Mouse (Mus musculus) midbrain, embryonic 11.5 days (tissue): Measurements from ENCODE around the gene Shisal2a. TPM values are rescaled to one million over a fixed set of nuclear protein-coding genes. Genes with fewer than 3 reads are reported as not detected.
A peak's percentile ranks its signal among the peaks of the same experiment; 100 is the strongest.
"Not testable (repeated sequence)": the region's sequence is repeated elsewhere in the genome, so short reads cannot be mapped to it uniquely, and the experiment has no call there.

Source experiments
- ATAC-seq: fragments of 200-750 bp; cut with Nextera tagmentation; 2 replicates; pipeline ENCODE4 v1.8.0; 2017; ENCODE audit warnings: moderate TSS enrichment, moderate library complexity; ENCODE audit not compliant: low FRiP score
- DNase-seq: peaks from one replicate; pipeline ENCODE4 v3.0.0; 2015; ENCODE audit warnings: low spot score; ENCODE audit errors: missing footprints
- H3K27ac ChIP-seq: fragments of 300-500 bp; sonication (generic); 2 replicates; pipeline ENCODE4 v1.5.1; 2014; ENCODE audit warnings: low read depth, low read length
- H3K27me3 ChIP-seq: fragments of 300-500 bp; sonication (generic); 2 replicates; pipeline ENCODE4 v1.6.1; 2014; ENCODE audit warnings: mild to moderate bottlenecking, low read length, moderate library complexity, mixed read lengths; ENCODE audit not compliant: control insufficient read depth, insufficient read depth
- H3K36me3 ChIP-seq: fragments of 300-500 bp; sonication (generic); 2 replicates; pipeline ENCODE4 v1.6.1; 2014; ENCODE audit warnings: mild to moderate bottlenecking, low read length, moderate library complexity, mixed read lengths; ENCODE audit not compliant: control insufficient read depth, insufficient read depth
- H3K4me1 ChIP-seq: fragments of 300-500 bp; sonication (generic); 2 replicates; pipeline ENCODE4 v1.6.1; 2014; ENCODE audit warnings: low read length; ENCODE audit not compliant: control insufficient read depth, insufficient read depth
- H3K4me2 ChIP-seq: fragments of 300-500 bp; sonication (generic); 2 replicates; pipeline ENCODE4 v1.6.1; 2014; ENCODE audit warnings: mild to moderate bottlenecking, moderate library complexity
- H3K4me3 ChIP-seq: fragments of 300-500 bp; sonication (generic); 2 replicates; pipeline ENCODE4 v1.5.1; 2014; ENCODE audit warnings: low read depth, low read length
- H3K9ac ChIP-seq: fragments of 300-500 bp; sonication (generic); 2 replicates; pipeline ENCODE4 v1.6.1; 2014; ENCODE audit warnings: low read length
- H3K9me3 ChIP-seq: fragments of 300-500 bp; sonication (generic); 2 replicates; pipeline ENCODE4 v1.6.1; 2016; ENCODE audit warnings: low read length; ENCODE audit not compliant: control insufficient read depth
- WGBS: fragments of 180-500 bp; shearing (Covaris S2); extraction: QIAGEN DNeasy Blood & Tissue Kit; methylation state at CpG from one replicate; pipeline ENCODE4 v1.1.7; 2014; 5-methylcytosine and 5-hydroxymethylcytosine counted together
- polyA plus RNA-seq: library from polyadenylated mRNA; unstranded; fragments of >200 nt; fragmentation: Nextera tagmentation; extraction: Ambion mirVana; gene quantifications from 2 replicates; pipeline ENCODE4 v1.2.1, GENCODE M21; 2014

Gene Shisal2a
- polyA plus RNA-seq, 1 experiment from 2014 or later: 1.6 TPM

DNA sequence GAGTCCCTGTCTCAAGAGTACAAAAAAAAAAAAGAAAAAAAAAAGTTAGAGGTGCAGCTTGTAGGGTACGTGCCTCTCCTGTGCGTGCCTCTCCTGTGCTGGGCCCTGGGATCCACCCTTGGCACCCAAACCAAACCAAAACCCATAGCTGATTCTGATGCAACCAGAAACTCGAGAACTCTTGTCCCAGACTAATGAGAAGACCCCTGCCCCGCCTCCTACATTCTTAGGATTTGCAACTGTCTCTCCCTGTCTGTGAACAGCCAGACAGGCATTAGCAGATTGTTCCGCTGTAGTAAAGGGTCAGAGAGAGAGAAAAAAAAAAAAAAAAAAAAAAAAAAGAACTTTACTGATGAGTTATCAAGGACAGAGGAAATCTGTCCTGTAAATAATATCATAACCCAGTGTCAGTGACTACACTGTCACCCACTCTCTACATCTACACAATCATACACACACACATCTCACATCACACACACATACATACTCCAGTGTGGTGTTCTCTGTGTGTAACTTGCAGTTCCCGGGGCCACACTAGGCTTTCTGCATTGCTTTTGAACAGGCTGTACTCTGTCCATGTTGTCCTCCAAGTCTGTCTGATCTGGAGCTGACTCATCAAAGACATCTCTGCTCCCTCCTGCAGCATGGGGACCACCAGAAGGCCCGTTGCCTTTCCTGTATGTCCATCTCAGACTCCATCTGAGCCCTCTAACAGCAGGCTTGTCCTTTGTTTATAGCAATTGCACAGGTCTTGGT is 19.6 kb downstream of the Shisal2a start:
- Histone ChIP-seq H3K27ac (peak overlapping the region; percentile 93), H3K4me1 (peaks cover 54% of the 10 kb centered on the region), H3K36me3 (no peaks in the 10 kb centered on the region), H3K4me2 (peak overlapping the region; percentile 29; the same call in 1 of the 2 replicates), H3K9me3 (no peaks in the 10 kb centered on the region), H3K4me3 (no peak overlapping the region), H3K9ac (peak overlapping the region; percentile 24), H3K27me3 (no peaks in the 10 kb centered on the region)
- 8% methylated on average over 7 of the region's 7 CpGs for WGBS
- ATAC-seq: peak; percentile 20; the same call in 1 of the 2 replicates
- DNase-seq: peak; percentile 94

DNA sequence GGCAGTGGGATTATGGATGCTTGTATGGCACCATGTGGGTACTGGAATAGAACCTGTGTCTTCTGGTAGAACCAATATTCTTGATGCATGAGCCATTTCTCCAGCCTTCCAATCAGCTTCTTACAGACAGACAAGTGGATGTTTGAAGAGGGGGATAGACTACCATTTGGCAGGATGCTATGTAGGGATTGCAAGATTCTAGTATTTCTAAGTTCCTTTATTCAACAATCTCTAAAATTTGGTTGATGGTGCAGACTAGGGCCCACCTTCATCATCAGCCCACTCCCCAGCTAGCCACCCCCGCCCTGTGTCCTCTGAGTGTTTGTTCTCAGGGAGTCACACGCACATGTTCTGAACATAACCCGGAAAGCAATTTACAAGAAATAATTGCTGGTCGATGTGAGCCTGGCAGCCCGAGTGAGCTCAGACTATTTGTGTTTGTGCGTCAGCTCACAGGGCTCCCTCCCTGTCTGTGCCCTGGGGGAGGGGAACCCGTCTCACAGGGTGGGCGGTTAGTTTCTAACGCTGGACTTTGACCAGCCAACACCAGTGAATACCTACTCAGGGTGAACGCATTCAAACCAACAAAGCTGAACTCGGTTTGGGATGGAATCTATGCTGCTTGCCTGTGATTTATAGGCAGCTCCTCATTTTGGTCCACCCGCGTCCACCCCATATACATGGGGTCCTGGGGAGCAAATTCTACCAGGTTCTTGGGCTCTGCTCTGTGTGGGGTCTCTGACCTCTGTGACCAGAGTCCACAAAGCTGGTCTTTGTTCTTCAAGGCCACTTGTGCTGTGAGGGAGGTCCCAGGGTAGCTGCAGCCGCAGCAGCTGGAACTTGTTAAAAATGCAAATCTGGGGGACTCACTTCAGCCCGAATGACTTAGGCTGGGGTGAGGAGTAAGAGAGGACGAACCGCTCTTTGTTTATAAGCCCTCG is 20.6 kb downstream of the Shisal2a start:
- peak; percentile 83 for ATAC-seq
- no peak overlapping the region for H3K4me3 ChIP-seq
- WGBS: 2% methylated on average over 18 of the region's 18 CpGs

DNA sequence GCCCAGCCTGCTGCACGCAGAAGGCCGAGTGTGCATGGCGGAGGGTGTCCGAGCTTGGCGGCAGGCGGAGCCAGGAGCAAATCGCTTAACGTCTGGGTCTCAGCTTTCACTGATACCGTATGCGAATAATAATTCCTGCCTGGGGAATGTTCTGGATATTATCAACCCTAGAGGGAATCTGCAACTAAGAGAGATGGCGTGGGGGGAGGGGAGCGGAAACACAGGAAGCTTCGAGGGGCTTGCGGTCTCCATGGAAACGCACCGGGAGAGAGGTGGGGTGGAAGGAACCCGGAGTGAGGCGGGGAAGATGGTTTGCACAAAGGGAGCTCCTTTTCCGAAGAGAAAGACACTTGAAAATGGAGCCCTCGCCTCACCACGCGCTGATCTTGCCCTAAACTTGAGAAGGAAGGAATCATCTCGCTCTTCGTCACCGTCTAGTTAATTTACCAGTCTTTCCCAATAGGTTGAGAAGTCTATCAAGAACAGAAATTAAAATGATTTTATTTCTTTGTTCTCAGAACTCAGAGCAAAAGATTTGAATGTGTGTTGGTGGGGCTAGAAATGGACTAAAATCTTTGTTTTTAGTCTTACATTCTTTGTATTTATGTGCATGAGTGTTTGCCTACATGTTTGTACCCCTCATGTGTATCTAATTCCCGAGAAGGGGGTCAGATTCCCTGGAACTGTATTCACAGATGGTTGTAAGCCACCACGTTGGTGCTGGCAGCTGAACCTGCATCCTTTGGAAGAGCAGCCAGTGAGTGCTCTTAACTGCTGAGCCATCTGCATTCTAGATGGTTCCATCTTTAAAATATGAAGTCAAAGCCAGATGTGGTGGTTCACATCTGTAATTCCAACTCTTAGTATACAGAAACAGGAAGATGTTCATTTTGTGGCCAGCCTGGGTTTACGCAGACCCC is 22.8 kb downstream of the Shisal2a start:
- DNase-seq: peak; percentile 98
- peak; percentile 78 for ATAC-seq
- Histone ChIP-seq H3K27ac (peak overlapping the region; percentile 92), H3K27me3 (no peaks in the 10 kb centered on the region), H3K36me3 (no peaks in the 10 kb centered on the region), H3K4me3 (no peak overlapping the region), H3K4me1 (peaks cover 55% of the 10 kb centered on the region), H3K9ac (peak overlapping the region; percentile 53), H3K9me3 (no peaks in the 10 kb centered on the region), H3K4me2 (peak overlapping the region; percentile 14; the same call in 1 of the 2 replicates)
- 5% methylated on average over 28 of the region's 28 CpGs for WGBS

More for the DNA sequence above, 20.6 kb downstream of the Shisal2a start:
- Histone ChIP-seq H3K9ac (peak overlapping the region; percentile 24), H3K36me3 (no peaks in the 10 kb centered on the region), H3K4me2 (peak overlapping the region; percentile 29), H3K27ac (peak overlapping the region; percentile 93), H3K9me3 (no peaks in the 10 kb centered on the region), H3K27me3 (no peaks in the 10 kb centered on the region), H3K4me1 (peaks cover 55% of the 10 kb centered on the region)
- peak; percentile 98 for DNase-seq

DNA sequence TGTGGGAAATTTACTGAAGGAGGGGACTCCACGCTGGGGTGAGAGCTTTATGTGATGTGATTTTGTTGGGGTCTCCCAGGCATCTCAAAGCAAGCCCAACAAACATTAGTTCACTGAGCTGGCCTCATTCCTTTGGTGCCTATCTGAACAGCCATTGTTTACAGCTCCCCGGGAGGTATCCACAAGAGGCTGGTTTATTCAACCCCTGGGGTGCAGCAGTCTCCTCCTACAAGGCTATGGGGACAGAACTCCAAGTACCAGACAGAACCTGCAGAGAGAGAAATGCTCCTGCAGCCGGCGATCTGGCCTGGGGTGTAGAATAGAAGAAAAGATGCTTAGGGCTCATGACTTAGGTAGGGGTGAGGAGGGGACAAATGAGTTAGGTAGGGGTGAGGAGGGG is 24.7 kb downstream of the Shisal2a start:
- H3K27me3 ChIP-seq: no peaks in the 10 kb centered on the region
- WGBS: 12% methylated on average over 4 of the region's 4 CpGs
- no peak overlapping the region for H3K4me3 ChIP-seq
- peaks cover 47% of the 10 kb centered on the region for H3K4me1 ChIP-seq
- no peak overlapping the region; the same call in 1 of the 2 replicates for H3K27ac ChIP-seq
- no peaks in the 10 kb centered on the region for H3K9me3 ChIP-seq
- H3K9ac ChIP-seq: no peak overlapping the region
- no peak for ATAC-seq
- no peak for DNase-seq
- H3K36me3 ChIP-seq: no peaks in the 10 kb centered on the region
- H3K4me2 ChIP-seq: no peak overlapping the region

DNA sequence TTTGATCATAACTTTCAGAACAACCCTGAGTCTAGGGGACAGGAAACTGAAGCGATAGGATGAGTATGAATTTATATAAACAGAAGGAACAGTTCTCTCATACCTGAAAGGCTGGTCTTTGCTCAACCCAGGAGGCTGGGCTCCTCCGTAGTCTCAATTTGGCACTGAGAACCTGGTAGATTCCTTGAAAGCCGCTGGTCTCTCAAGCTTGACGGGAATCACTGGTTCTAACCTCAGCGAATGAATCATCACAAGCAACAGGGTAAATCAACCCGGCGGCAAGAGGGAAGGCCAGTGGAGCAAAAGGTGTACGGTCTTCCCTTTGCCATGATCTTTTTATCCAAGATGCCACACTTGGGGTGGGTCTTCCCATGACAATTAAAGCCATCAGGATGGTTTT is 25.7 kb downstream of the Shisal2a start:
- Histone ChIP-seq H3K9ac (no peak overlapping the region), H3K4me1 (peaks cover 37% of the 10 kb centered on the region), H3K4me3 (no peak overlapping the region), H3K36me3 (no peaks in the 10 kb centered on the region), H3K9me3 (no peaks in the 10 kb centered on the region), H3K27ac (no peak overlapping the region), H3K4me2 (no peak overlapping the region), H3K27me3 (no peaks in the 10 kb centered on the region)
- no peak for DNase-seq
- 94% methylated on average over 8 of the region's 8 CpGs for WGBS
- no peak for ATAC-seq

DNA sequence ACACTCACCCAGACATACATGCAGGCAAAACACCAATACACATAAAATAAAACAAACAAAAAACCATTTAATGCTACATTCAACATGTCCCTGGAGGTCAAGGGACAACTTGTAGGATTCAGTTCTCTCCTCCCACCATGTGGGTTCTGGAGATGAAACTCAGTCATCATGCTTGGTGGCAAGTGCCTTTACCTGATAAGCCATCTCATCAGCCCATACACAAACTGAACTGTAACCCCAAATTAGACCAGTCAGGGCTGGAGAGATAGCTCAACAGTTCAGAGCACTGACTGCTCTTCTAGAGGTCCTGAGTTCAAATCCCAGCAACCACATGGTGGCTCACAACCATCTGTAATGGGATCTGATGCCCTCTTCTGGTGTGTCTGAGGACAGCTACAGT is 29.6 kb downstream of the Shisal2a start:
- not testable (repeated sequence) for DNase-seq, H3K9me3 ChIP-seq, H3K27ac ChIP-seq, H3K9ac ChIP-seq, ATAC-seq, H3K27me3 ChIP-seq, H3K36me3 ChIP-seq, H3K4me3 ChIP-seq, H3K4me2 ChIP-seq
- H3K4me1 ChIP-seq: peaks cover 12% of the 10 kb centered on the region

DNA sequence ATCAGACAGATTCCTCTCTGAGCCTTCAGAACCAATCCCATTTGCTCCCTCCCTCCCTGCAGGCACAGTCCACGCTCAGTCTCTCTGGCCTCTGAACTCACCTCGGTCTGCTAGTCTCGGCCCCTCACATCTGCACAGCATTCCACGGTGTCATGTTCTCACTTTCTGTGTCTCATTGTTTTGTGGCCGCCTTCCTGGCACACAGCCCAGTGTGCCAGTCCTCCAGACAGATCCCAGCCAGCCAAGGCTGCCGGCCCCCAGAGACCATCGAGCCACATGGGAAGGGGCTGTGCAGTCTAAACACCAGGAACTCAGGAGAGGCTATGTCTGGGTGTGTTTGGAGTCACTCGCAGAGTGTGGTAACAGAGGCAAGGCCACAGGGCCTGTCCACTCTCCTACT is 32.3 kb downstream of the Shisal2a start:
- peak overlapping the region; percentile 54 for H3K27ac ChIP-seq
- no peak overlapping the region for H3K4me3 ChIP-seq
- no peaks in the 10 kb centered on the region for H3K27me3 ChIP-seq
- DNase-seq (peak; percentile 89), ATAC-seq (peak; percentile 81)
- H3K4me1 ChIP-seq: peaks cover 14% of the 10 kb centered on the region
- no peak overlapping the region for H3K4me2 ChIP-seq
- H3K9me3 ChIP-seq: no peaks in the 10 kb centered on the region
- peak overlapping the region; percentile 28; the same call in 1 of the 2 replicates for H3K9ac ChIP-seq
- no peaks in the 10 kb centered on the region for H3K36me3 ChIP-seq
- WGBS: 19% methylated on average over 8 of the region's 8 CpGs

DNA sequence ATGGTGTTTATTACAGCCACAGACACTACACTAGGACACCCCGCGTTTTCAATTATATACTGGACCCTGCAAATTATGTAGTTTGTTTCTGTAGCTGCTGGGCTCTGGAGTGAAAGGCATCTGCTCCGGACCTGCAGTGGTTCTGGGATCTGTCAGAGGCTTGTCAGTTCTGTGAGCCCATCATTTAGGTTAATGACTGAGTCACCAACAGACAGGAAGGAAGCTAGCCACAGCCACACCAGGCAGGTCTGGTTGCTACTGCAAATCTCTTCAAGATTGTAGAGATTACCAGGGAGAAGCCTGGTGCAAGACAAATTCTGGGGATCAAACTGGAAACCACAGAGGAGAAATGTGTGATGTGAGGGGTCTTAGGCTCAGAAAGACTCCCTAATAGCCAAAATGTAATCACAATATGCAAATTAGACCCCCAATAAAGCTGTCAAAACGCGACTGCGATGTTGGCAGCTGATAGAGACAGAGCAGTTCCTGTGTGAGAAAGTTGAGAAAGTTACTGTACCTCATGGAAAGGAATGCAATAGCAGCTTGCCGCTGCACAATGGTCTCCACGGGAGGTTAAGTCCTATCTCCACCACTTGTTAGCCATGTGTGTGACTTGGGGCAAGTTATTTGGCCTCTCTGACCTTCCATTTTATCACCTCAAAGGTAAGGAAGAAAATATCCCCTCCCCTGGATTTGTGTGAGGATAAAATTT is 33.2 kb downstream of the Shisal2a start:
- Histone ChIP-seq H3K9ac (no peak overlapping the region), H3K4me2 (no peak overlapping the region), H3K4me3 (no peak overlapping the region), H3K4me1 (peaks cover 22% of the 10 kb centered on the region), H3K27ac (peak overlapping the region; percentile 54), H3K9me3 (no peaks in the 10 kb centered on the region), H3K36me3 (no peaks in the 10 kb centered on the region), H3K27me3 (no peaks in the 10 kb centered on the region)
- DNase-seq: peak; percentile 82
- ATAC-seq: no peak
- 41% methylated on average over 8 of the region's 8 CpGs for WGBS
